Mouse (Mus musculus) midbrain, embryonic 12.5 days (tissue): ENCODE results near the gene Sem1. TPM values are rescaled to one million over a fixed set of nuclear protein-coding genes. Genes with fewer than 3 reads are reported as not detected.

ENCODE experiments used
- ATAC-seq: fragments of 200-750 bp; cut with Nextera tagmentation; 2 replicates; pipeline ENCODE4 v1.8.0; 2017; ENCODE audit warnings: low read depth, moderate TSS enrichment, moderate library complexity; ENCODE audit not compliant: low FRiP score
- H3K27ac ChIP-seq: fragments of 300-500 bp; sonication (generic); replicated peaks from 2 replicates; pipeline ENCODE4 v1.5.1; 2016; ENCODE audit warnings: mild to moderate bottlenecking
- H3K27me3 ChIP-seq: fragments of 300-500 bp; sonication (generic); 2 replicates; pipeline ENCODE4 v1.6.1; 2016; ENCODE audit warnings: mild to moderate bottlenecking
- H3K36me3 ChIP-seq: fragments of 300-500 bp; sonication (generic); 2 replicates; pipeline ENCODE4 v1.6.1; 2016
- H3K4me1 ChIP-seq: fragments of 300-500 bp; sonication (generic); 2 replicates; pipeline ENCODE4 v1.6.1; 2016
- H3K4me2 ChIP-seq: fragments of 300-500 bp; sonication (generic); replicated peaks from 2 replicates; pipeline ENCODE4 v1.6.1; 2016; ENCODE audit warnings: mild to moderate bottlenecking, moderate library complexity
- H3K4me3 ChIP-seq: fragments of 300-500 bp; sonication (generic); 2 replicates; pipeline ENCODE4 v1.5.1; 2016; ENCODE audit warnings: mild to moderate bottlenecking
- H3K9ac ChIP-seq: fragments of 300-500 bp; sonication (generic); replicated peaks from 2 replicates; pipeline ENCODE4 v1.6.1; 2016; ENCODE audit warnings: mild to moderate bottlenecking, moderate library complexity
- H3K9me3 ChIP-seq: fragments of 300-500 bp; sonication (generic); 2 replicates; pipeline ENCODE4 v1.6.1; 2016; ENCODE audit warnings: mild to moderate bottlenecking
- WGBS: fragments of 180-500 bp; shearing (Covaris S2); methylation state at CpG from one replicate; pipeline ENCODE4 v1.1.7; 2016; 5-methylcytosine and 5-hydroxymethylcytosine counted together
- polyA plus RNA-seq: library from polyadenylated mRNA; unstranded; fragments of >200 nt; fragmentation: Nextera tagmentation; extraction: Ambion mirVana; gene quantifications from 2 replicates; pipeline ENCODE4 v1.2.1, GENCODE M21; 2016

Gene Sem1
- polyA plus RNA-seq: 220 and 223 TPM in 2 replicates

GRCm38 (mm10) chr6:6578304-6579149, at the start of gene Sem1:
TSS of gene Sem1 (minus strand) at chr6:6578663.
- Histone ChIP-seq H3K27ac (peak within 1 kb of the TSS; percentile 90), H3K9ac (peak within 1 kb of the TSS; percentile 97)
- 1% methylated on average over 59 of the region's 59 CpGs for WGBS

GRCm38 (mm10) chr6:6622846-6623749, 44.6 kb upstream of the Sem1 start:
- Histone ChIP-seq H3K9ac (no peak overlapping the region), H3K4me2 (no peak overlapping the region), H3K4me3 (no peak overlapping the region), H3K36me3 (no peaks in the 10 kb centered on the region), H3K9me3 (no peaks in the 10 kb centered on the region), H3K4me1 (peaks cover 6% of the 10 kb centered on the region; the same call in 1 of the 2 replicates), H3K27ac (no peak overlapping the region), H3K27me3 (no peaks in the 10 kb centered on the region)
- ATAC-seq: no peak
- 63% methylated on average over 16 of the region's 16 CpGs for WGBS

More at GRCm38 (mm10) chr6:6578304-6579149, at the start of gene Sem1:
- H3K9me3 ChIP-seq: no peaks in the 10 kb centered on the region
- ATAC-seq: peak; percentile 98
- peak within 1 kb of the TSS; percentile 78 for H3K4me2 ChIP-seq
- peaks cover 10% of the 10 kb centered on the region for H3K4me1 ChIP-seq
- H3K27me3 ChIP-seq: no peaks in the 10 kb centered on the region
- H3K36me3 ChIP-seq: no peaks in the 10 kb centered on the region
- H3K4me3 ChIP-seq: peak within 1 kb of the TSS; percentile 95

- no peaks in the 10 kb centered on the region for H3K27me3 ChIP-seq
These were observed 25.4 kb upstream of the Sem1 start for GRCm38 (mm10) chr6:6603561-6604544.

GRCm38 (mm10) chr6:6586313-6586712, 7.8 kb upstream of the Sem1 start:
- Histone ChIP-seq H3K27me3 (no peaks in the 10 kb centered on the region), H3K27ac (no peak overlapping the region), H3K9ac (no peak overlapping the region), H3K36me3 (no peaks in the 10 kb centered on the region), H3K4me3 (no peak overlapping the region), H3K4me2 (no peak overlapping the region), H3K4me1 (no peaks in the 10 kb centered on the region), H3K9me3 (no peaks in the 10 kb centered on the region)
- ATAC-seq: no peak
- WGBS: 82% methylated on average over 2 of the region's 2 CpGs

More at GRCm38 (mm10) chr6:6603561-6604544, 25.4 kb upstream of the Sem1 start:
- Histone ChIP-seq H3K4me3 (no peak overlapping the region), H3K4me2 (no peak overlapping the region), H3K9me3 (no peaks in the 10 kb centered on the region), H3K9ac (no peak overlapping the region), H3K4me1 (peaks cover 6% of the 10 kb centered on the region), H3K27ac (no peak overlapping the region), H3K36me3 (no peaks in the 10 kb centered on the region)
- ATAC-seq: peak; percentile 81
- 45% methylated on average over 8 of the region's 8 CpGs for WGBS

- no peak for ATAC-seq
- H3K4me2 ChIP-seq: no peak overlapping the region
- no peak overlapping the region for H3K4me3 ChIP-seq
- H3K4me1 ChIP-seq: peaks cover 4% of the 10 kb centered on the region
- no peak overlapping the region for H3K9ac ChIP-seq
- H3K27ac ChIP-seq: no peak overlapping the region
- 94% methylated on average over 2 of the region's 2 CpGs for WGBS
- H3K36me3 ChIP-seq: no peaks in the 10 kb centered on the region
- H3K27me3 ChIP-seq: no peaks in the 10 kb centered on the region
- H3K9me3 ChIP-seq: no peaks in the 10 kb centered on the region
These were observed 3.4 kb upstream of the Sem1 start for GRCm38 (mm10) chr6:6581849-6582248.

GRCm38 (mm10) chr6:6577741-6578284, 650 bp downstream of the Sem1 start:
- Histone ChIP-seq H3K27me3 (no peaks in the 10 kb centered on the region), H3K9ac (peak overlapping the region; percentile 97), H3K9me3 (no peaks in the 10 kb centered on the region), H3K4me1 (peaks cover 10% of the 10 kb centered on the region), H3K4me2 (peak overlapping the region; percentile 78), H3K27ac (peak overlapping the region; percentile 90), H3K36me3 (no peaks in the 10 kb centered on the region), H3K4me3 (peak overlapping the region; percentile 95)
- 4% methylated on average over 17 of the region's 17 CpGs for whole genome bisulfite sequencing
- ATAC-seq: peak; percentile 78

- Histone ChIP-seq H3K9me3 (no peaks in the 10 kb centered on the region), H3K9ac (peak overlapping the region; percentile 97; the same call in 1 of the 2 replicates), H3K4me2 (peak overlapping the region; percentile 78), H3K36me3 (no peaks in the 10 kb centered on the region), H3K4me3 (peak overlapping the region; percentile 95), H3K27ac (no peak overlapping the region), H3K27me3 (no peaks in the 10 kb centered on the region), H3K4me1 (peaks cover 13% of the 10 kb centered on the region)
- no peak for ATAC-seq
- WGBS: 76% methylated on average over 3 of the region's 3 CpGs
These were observed 1.2 kb downstream of the Sem1 start for GRCm38 (mm10) chr6:6577291-6577690.

- Histone ChIP-seq H3K27ac (no peak overlapping the region), H3K9ac (no peak overlapping the region), H3K4me1 (peaks cover 13% of the 10 kb centered on the region), H3K4me2 (no peak overlapping the region), H3K27me3 (no peaks in the 10 kb centered on the region), H3K36me3 (no peaks in the 10 kb centered on the region), H3K4me3 (no peak overlapping the region), H3K9me3 (no peaks in the 10 kb centered on the region)
- 93% methylated on average over 4 of the region's 4 CpGs for WGBS
- ATAC-seq: no peak
These were observed 2.7 kb downstream of the Sem1 start for GRCm38 (mm10) chr6:6575796-6576195.

- Histone ChIP-seq H3K27ac (no peak overlapping the region), H3K36me3 (peaks cover 3% of the 10 kb centered on the region; the same call in 1 of the 2 replicates), H3K4me2 (no peak overlapping the region), H3K4me1 (peaks cover 3% of the 10 kb centered on the region; the same call in 1 of the 2 replicates), H3K9ac (no peak overlapping the region), H3K27me3 (no peaks in the 10 kb centered on the region), H3K9me3 (no peaks in the 10 kb centered on the region), H3K4me3 (no peak overlapping the region)
- no peak for ATAC-seq
- WGBS: 79% methylated on average over 3 of the region's 3 CpGs
These were observed 10.0 kb downstream of the Sem1 start for GRCm38 (mm10) chr6:6568436-6568835.

GRCm38 (mm10) chr6:6563691-6564090, 14.8 kb downstream of the Sem1 start:
- Histone ChIP-seq H3K36me3 (peaks cover 3% of the 10 kb centered on the region; the same call in 1 of the 2 replicates), H3K4me3 (no peak overlapping the region), H3K27me3 (no peaks in the 10 kb centered on the region), H3K9me3 (no peaks in the 10 kb centered on the region), H3K4me1 (0 out of 2 replicates have a peak, but pooled peaks cover 6% of the 10 kb centered on the region), H3K27ac (no peak overlapping the region), H3K4me2 (no peak overlapping the region), H3K9ac (no peak overlapping the region)
- 89% methylated on average over 5 of the region's 5 CpGs for WGBS
- ATAC-seq: no peak; the same call in 1 of the 2 replicates

- Histone ChIP-seq H3K4me3 (no peak overlapping the region), H3K36me3 (peaks cover 5% of the 10 kb centered on the region), H3K4me1 (0 out of 2 replicates have a peak, but pooled peaks cover 6% of the 10 kb centered on the region), H3K9me3 (no peaks in the 10 kb centered on the region), H3K27me3 (no peaks in the 10 kb centered on the region), H3K4me2 (no peak overlapping the region), H3K9ac (no peak overlapping the region), H3K27ac (no peak overlapping the region)
- WGBS: 82% methylated on average over 5 of the region's 5 CpGs
- ATAC-seq: no peak
These were observed 15.7 kb downstream of the Sem1 start for GRCm38 (mm10) chr6:6562716-6563115.
